Mouse (Mus musculus) retina, postnatal 7 days (tissue): ENCODE results near the gene Gm5426.
"Not testable (repeated sequence)": the region's sequence is repeated elsewhere in the genome, so short reads cannot be mapped to it uniquely, and the experiment has no call there.

Source experiments
- DNase-seq: peaks from one replicate; pipeline ENCODE4 v3.0.0-alpha.2; 2012; ENCODE audit warnings: low read depth, low spot score

The Gm5426 gene

DNA sequence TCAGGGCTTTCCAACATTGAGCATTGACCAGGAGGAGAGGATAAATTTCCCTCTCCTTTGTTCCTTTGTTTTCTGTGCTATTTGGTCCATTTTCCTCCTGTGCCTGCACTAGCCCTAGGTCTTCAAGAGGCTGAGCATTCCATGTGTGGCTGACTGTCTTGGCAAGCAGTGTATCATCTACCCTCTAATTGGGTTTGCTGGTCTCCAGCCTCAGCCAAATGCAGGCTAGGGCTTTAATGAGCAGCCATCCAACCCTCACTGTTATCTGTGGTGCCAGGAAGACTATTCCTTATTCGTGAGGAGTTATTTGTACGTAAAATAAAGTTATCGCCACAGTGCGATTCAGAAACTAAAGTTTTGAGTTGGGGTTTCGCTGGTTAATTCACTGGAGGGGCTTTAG, 2.2 kb downstream of the Gm5426 start:
- no peak for DNase-seq

DNA sequence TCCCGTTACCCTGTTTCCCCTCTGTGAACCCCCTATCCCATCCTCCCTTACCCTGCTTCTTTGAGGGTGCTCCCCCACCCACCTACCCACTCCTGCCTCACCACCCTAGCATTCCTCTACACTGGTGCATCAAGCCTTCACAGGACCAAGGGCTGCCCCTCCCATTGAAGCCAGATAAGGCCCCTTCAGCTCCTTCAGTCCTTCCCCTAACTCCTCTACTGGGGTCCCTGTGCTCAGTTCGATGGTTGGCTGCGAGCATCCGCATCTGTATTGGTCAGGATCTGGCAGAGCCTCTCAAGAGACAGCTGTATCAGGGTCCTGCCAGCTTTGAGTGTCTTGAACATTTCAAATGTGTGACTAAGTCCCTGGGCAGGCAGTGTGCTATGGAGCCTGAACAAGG, 2.9 kb downstream of the Gm5426 start:
- not testable (repeated sequence) for DNase-seq

DNA sequence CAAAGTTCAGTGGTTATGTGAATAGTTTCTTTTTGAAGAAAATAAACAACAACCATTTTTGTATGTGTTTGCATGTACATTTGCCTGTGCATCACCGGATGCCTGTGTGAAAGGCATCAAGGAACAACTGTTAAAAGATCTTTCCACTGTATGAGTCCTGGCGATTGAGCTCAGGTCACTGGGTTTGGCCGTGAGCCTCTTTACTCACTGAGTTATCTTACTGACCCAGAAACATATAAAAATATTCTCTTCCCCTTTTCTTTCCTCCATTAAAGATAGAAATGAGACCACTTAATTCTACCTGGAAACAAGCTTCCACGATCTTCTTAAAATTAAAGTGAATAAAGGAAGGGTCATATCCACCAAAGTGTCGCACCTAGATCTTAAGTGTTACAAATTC, 10.2 kb downstream of the Gm5426 start:
- no peak for DNase-seq

DNA sequence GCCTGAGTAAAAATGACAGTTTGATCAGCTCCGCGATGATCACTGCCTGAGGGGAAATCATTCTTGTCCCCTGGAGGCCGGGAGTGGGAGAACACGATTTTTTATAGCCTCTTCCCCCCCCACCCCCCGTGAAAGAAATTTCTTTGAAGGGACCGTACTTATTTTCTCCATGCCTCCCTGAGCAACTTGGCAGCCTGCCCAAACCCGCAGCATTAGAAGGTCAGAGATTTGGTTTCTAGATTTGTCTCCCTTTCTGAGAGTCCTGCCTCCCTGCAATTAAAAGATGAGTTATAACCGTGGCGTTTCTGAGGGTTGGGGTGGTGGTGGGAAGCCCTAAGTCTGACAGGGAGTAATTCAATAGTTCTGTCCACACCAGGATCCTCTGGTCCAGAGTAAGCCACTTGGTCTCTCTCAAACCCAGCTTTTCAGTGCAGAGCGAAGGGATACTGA, 11.9 kb downstream of the Gm5426 start:
- DNase-seq = peak; percentile 27

DNA sequence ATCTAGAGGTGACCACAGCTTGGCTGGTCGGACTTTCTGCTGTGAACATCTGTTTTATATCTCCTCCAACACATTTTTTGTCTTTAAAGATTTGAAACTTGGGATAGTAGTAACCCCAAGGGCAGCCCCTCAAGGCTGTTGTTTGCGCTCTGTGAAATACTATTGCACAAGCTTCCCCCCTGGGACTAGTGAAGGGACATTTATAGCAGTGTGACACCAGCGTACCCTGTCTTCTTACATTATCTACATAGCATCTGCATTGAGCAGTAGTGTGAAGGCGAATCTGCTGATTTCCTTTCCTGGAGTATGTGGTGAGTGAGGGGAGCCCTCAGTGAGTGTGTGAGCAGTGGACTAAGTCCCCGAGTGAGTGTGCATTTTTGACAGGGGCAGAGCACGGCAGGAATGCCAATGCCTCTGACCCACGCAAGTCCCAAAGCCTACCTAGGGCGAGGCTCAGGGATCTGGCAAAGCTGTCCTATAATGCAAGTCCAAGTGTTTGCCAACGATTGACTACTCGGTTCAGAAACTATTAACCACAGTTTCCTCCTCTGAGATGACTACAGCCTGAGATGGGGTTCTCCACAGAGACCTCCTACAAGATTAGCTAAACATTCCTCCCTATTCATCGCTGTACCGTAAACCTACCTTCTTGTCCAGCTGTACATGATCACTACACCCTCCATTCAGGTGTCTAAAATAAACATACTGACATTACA, 14.2 kb downstream of the Gm5426 start:
- no peak for DNase-seq

DNA sequence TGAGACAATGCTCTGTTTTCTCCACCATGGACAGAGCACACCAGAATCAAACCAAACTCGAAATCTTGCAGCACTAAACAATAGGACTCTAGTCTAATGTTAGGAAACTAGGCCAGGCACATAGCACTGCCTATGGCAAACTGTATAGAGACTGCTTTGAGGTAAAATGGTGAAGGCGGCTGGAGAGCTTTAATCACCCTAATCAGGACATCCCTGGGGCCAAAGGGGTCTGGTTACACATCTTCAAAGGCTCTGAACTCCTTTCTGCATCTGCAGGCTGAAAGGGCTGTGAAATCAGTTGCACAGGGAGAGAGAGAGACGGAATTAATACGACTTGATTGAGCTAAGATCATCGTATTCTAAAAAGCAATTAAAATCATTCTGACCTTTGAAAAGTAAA, 16.9 kb downstream of the Gm5426 start:
- no peak for DNase-seq

DNA sequence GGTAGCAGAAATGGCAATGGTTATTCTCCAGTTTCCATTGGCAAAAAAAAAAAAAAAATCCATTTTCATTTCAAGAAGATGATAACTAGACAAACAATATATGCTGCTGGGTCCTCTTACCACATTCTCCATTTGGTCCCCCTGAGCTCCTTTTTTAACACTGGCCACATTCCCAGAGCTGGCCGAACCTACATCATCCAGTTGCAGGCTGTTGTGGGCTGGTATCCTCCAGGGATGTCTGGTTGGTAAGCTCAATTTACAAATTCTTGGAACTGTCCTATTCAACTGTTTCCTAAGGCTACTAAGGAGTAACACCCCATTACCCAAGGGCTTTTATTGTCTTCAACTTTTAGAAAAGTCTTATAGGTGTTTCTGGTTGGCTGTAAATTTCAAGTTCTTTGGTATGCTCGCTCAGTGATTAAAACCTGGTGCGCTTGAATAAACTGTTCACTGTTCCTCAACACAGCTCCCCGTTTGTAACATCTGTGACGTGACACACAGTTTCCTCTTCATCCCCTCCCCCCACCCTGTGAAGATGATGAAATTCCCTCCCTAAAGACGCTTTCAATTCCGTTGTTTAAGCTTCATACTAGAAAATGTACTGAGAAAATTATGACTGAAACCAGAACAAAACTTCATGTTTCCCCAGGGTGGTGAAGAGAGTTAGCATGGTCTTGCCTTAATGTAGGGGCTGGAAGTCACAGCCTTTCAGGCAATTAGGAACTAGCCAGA, 26.7 kb downstream of the Gm5426 start:
- no peak for DNase-seq

DNA sequence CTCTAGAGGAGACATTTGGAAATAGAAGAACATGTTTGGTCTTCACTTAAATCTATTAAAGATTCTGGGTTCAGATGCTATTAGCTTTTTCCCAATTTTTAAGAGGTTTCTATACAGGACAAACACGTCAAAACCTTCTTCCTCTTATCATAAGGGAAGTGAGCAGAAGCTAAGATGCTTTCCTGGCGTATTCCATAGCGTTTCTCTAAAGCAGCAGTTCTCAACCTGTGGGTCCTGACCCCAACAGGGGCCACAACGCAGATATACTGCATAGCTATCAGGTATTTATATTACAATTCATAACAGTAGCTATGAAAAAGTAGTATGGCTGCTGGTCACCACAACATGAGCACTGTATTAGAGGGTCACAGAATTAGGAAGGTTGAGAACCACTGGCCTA, 27.4 kb downstream of the Gm5426 start:
- DNase-seq = no peak

DNA sequence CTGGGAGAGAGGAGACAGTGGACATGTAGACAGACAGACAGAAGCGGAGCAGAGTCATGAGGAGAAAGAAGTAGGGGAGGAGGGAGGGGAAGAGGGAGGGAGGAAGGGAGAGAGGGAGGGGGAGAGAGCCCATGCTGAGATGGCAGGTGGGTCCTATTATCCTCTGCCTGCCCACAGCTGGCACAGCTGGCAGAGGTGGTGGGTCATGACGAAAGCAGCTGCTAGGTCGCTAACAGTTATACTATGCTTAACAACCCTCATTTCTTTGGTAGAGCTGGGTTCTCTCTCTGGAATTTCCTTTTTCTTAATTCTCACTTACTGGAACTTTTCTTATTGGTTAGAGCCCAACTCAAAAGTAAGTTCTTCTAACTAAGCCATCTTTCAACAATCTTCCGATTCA, 28.9 kb downstream of the Gm5426 start:
- no peak for DNase-seq

DNA sequence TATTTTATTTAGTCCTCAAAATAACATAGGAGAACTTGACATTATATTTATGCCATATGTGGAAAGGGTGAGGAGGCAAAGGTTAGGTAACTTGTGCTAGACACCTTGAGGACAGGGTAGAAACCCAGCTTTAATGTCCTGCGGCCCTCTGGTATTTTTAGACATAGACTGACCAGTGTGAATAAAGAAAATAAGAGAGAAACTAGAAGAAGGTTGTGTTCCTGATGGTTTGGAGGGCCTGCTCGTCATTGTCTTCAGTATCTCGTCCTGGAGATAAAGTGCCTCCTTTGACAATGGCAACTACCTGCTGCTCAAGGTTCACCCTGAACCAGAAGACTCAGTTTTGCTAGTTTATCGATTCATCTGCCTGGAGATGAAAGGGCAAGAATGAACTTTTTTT, 32.6 kb downstream of the Gm5426 start:
- DNase-seq = no peak

DNA sequence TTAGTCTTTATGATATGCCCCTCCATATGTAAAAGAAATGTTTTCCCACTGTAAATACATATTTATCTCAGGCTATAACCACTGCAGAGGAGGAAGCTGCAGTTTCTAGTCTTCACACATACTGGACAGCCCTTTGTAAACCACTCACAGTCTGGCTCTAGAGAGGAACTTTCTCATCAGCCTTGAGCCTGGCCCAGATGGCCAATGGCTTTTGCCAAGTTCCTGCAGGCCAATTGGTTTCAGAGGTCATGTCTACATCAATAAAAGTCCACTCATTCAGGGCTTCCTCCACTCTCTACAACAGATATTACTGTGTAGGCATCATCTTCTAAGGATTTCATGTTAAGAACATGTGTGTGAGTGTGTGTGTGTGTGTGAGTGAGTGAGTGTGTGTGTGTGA, 35.1 kb downstream of the Gm5426 start:
- DNase-seq = no peak

DNA sequence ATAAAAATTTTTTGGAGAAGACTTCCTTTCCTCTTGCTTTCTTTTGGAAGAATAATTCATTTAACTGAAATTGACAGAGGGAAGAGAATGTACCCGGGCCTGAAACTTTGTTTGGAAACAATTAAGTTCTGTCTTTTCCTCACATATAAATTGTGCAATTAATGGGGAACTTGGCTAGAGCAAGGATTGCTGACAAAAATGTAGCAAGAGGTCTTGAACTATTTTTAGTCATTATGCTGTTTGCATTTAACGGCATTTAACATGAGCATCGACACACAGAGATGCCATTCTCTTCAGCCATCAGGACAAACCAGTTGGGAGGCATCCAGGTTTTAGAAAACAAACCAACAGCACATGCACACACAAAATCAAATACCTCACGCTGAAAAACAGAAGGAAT, 36.6 kb downstream of the Gm5426 start:
- DNase-seq = no peak

DNA sequence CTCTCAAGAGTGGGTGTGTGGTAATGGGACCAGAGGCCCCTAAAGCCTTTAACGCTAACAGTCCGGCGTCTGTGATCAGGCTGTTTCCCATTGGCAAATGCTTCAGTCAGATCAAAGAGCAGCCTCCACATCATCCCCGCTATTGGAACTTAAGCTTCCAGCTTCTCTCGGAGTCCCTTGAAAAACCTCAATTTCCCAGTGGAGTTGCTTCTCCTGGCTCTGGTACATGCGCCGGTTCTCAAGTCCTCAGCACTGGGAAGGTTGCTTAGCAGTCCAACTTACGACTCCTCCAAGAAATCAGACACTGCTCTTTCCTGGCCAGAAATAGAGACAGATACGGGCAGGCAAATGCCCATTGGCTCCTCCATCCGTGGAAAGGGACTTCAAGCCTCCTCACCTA, 37.4 kb downstream of the Gm5426 start:
- no peak for DNase-seq

DNA sequence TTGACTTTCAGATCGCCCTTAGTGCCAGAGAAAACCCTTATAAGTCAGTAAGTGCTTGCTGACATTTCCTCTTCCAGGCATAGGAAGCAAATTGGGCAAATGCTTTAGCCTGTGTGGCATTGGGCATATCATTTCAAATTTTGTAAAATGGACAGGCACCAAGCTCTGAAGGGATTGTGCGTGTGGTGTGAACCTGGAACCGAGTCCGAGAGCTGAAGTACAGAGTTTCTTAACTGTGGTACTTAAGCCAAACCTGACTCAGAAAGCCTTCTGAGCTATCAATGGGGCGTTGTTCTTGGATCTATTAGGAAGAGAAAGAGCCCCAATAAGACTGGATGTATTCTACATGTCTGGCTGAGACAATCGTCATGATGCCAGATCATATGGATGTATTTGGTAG, 40.5 kb downstream of the Gm5426 start:
- no peak for DNase-seq

DNA sequence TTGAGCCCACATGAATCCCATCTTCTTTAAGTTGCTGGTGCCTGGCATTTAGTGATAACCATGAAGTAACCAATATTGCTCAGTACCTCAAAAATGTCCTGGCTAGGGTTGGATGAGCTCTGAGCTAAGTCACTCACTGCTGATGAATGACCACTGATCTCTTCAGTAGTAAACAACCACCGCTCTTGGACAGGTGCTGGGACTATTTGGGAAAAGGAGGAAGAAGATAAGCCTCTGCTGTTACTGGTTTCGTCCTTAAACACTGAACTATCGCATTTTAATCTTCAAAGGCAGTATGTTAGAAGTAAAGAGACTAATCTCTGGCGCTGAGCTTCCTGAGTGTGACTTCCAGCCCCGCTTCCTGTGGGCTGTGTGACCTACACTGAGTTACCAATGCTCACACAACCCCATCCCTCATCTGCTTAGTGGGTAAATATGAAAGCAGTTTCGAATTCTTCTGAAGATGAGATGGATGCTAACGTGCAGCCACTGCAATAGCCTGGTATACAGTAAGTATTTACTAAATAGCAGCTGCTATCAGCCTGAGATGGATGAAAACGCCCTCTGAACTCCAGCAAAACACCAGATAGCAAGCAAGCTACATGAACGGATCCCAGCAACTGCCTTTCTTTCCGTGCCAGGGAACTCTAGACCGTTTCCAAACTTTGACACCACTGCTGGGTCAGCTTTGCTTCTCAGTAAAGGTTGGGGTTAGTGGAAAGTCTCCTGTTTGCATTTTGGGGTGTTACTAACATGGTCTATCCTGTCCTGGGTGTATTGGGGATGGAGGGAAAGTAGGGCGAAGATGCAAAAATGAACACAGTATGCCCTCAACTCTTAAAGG, 44.4 kb downstream of the Gm5426 start:
- DNase-seq = no peak

DNA sequence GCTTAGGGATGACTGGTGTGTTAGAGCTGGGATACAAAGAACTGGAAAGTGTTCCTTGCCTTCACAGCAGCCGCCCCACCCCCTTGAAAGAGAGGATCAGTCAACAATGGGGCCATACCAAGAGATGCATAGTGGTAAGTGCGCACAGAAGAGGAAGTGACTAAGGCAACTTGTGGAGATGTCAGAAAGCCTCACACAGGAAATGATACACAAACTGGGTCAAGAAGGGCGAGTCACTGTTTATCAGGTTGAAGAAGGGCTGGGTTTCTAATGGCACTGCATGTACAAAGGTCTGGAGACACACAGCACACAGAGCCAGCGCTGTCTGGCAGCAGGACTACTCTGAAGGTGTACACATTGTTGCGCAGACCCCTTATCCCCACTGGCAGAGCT, 45.0 kb downstream of the Gm5426 start:
- no peak for DNase-seq

DNA sequence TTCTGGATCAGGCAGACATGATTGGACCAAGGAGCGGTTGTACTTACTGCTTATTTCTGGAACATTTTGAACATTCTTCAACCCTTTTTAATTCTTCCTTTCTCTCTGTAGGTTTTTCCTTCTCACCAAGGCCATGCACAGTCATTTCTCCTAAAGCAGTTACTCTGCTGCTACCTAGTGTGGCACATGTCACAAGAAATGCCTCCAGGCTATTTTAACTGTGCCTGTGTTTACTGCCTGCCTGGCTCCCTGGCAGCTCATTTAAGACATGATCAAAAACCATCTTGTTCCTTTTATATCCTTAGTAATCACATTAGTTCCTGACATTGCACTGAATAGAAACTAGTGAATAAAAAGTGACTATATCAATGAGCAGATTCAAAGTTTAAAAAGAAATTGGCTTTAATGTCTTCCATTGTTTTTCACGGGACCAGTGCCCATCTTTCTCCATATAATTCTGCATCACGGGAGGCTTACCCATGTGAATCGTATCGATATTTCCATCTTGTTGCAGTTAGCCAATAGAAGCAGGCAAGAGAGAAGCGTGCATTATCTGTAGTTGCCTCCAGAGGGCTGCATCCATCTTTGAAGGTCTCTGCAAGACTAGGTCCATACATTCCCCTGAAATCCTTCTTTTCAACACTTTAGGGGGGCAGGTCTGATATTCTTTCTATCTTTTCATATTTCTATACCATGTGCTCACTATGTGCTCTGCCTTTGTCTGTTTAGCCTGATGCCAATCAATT, 45.7 kb downstream of the Gm5426 start:
- DNase-seq = no peak

DNA sequence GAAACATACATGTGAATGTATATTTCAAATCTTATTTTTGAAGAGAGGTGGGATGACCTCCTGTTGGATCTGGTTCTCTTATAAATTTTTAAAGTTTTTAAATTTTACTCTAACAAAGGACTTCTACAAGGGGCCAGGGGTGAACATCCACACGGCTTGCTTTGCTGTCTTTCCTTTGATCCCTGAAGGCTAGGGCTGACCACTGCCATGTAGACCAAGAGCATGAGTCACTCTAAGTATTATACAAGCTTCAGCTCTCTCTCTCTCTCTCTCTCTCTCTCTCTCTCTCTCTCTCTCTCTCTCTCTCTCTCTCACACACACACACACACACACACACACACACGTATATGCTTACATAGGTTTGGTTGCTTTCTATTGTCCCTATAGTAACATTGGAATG, 48.6 kb downstream of the Gm5426 start:
- DNase-seq = no peak

DNA sequence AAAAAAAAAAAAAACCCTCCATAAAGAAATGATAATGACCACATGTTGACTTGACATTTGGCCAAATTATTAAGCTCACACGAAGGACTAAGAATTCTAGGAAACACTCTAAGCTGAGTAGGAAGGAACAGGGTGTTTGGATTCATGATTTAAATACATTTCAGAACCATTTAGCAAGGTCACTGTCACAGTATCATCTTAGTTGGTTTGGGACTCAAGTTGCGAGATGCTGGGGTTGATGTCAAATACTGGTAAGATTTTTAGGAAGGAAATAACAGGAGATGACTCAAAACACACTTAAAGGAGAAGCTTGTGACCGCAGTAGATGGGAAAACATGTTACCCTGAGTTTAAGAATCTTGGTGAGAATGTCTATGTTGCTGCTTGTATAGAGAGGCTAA, 49.2 kb downstream of the Gm5426 start:
- no peak for DNase-seq
